Mouse (Mus musculus): ENCODE data around the gene Olfml2b. TPM values are rescaled to one million over a fixed set of nuclear protein-coding genes. Genes with fewer than 3 reads are reported as not detected.

Olfml2b gene
- total RNA-seq, 2 experiments from 2014 or later, result 5.4 to 13.3 TPM

GRCm38 (mm10) chr1:170689773-170690172 is 45.4 kb downstream of the Olfml2b start:
- no peak for ATAC-seq (replicated peaks; ENCODE audit: low FRiP score, poor library complexity, severe bottlenecking)

- no peak for ATAC-seq (replicated peaks; ENCODE audit: low FRiP score, poor library complexity, severe bottlenecking)
Observed at GRCm38 (mm10) chr1:170691301-170691700, 47.0 kb downstream of the Olfml2b start.

GRCm38 (mm10) chr1:170694821-170695291 is 50.5 kb downstream of the Olfml2b start:
- ATAC-seq (replicated peaks; ENCODE audit: low FRiP score, poor library complexity, severe bottlenecking), result no peak

GRCm38 (mm10) chr1:170695326-170695725 is 51.0 kb downstream of the Olfml2b start:
- no peak for ATAC-seq (replicated peaks; ENCODE audit: low FRiP score, poor library complexity, severe bottlenecking)

GRCm38 (mm10) chr1:170696996-170697395 is 52.7 kb downstream of the Olfml2b start:
- no peak for ATAC-seq (replicated peaks; ENCODE audit: low FRiP score, poor library complexity, severe bottlenecking)

GRCm38 (mm10) chr1:170697771-170698356 is 53.5 kb downstream of the Olfml2b start:
- ATAC-seq (replicated peaks; ENCODE audit: low FRiP score, poor library complexity, severe bottlenecking), result no peak

- no peak for ATAC-seq (replicated peaks; ENCODE audit: low FRiP score, poor library complexity, severe bottlenecking)
Observed at GRCm38 (mm10) chr1:170698771-170699170, 54.4 kb downstream of the Olfml2b start.

- no peak for ATAC-seq (replicated peaks; ENCODE audit: low FRiP score, poor library complexity, severe bottlenecking)
Observed at GRCm38 (mm10) chr1:170699553-170699952, 55.2 kb downstream of the Olfml2b start.

GRCm38 (mm10) chr1:170700496-170701027 is 56.2 kb downstream of the Olfml2b start:
- ATAC-seq (replicated peaks; ENCODE audit: low FRiP score, poor library complexity, severe bottlenecking), result no peak

- no peak for ATAC-seq (replicated peaks; ENCODE audit: low FRiP score, poor library complexity, severe bottlenecking)
Observed at GRCm38 (mm10) chr1:170701178-170701577, 56.8 kb downstream of the Olfml2b start.

- ATAC-seq (replicated peaks; ENCODE audit: low FRiP score, poor library complexity, severe bottlenecking), result no peak
Observed at GRCm38 (mm10) chr1:170701582-170701981, 57.2 kb downstream of the Olfml2b start.

- no peak for ATAC-seq (replicated peaks; ENCODE audit: low FRiP score, poor library complexity, severe bottlenecking)
Observed at GRCm38 (mm10) chr1:170702263-170702662, 57.9 kb downstream of the Olfml2b start.

GRCm38 (mm10) chr1:170702958-170703357 is 58.6 kb downstream of the Olfml2b start:
- ATAC-seq (replicated peaks; ENCODE audit: low FRiP score, poor library complexity, severe bottlenecking), result no peak

- no peak for ATAC-seq (replicated peaks; ENCODE audit: low FRiP score, poor library complexity, severe bottlenecking)
Observed at GRCm38 (mm10) chr1:170704103-170704502, 59.8 kb downstream of the Olfml2b start.

- no peak for ATAC-seq (replicated peaks; ENCODE audit: low FRiP score, poor library complexity, severe bottlenecking)
Observed at GRCm38 (mm10) chr1:170704911-170705594, 60.7 kb downstream of the Olfml2b start.

- ATAC-seq (replicated peaks; ENCODE audit: low FRiP score, poor library complexity, severe bottlenecking), result no peak
Observed at GRCm38 (mm10) chr1:170706046-170706445, 61.7 kb downstream of the Olfml2b start.

GRCm38 (mm10) chr1:170709034-170709433 is 64.7 kb downstream of the Olfml2b start:
- no peak for ATAC-seq (replicated peaks; ENCODE audit: low FRiP score, poor library complexity, severe bottlenecking)

GRCm38 (mm10) chr1:170709481-170709880 is 65.1 kb downstream of the Olfml2b start:
- ATAC-seq (replicated peaks; ENCODE audit: low FRiP score, poor library complexity, severe bottlenecking), result 0 out of 2 replicates have a peak, but pooled peaks have one; percentile 40

GRCm38 (mm10) chr1:170709969-170710368 is 65.6 kb downstream of the Olfml2b start:
- ATAC-seq (replicated peaks; ENCODE audit: low FRiP score, poor library complexity, severe bottlenecking), result no peak

GRCm38 (mm10) chr1:170711731-170712130 is 67.4 kb downstream of the Olfml2b start:
- no peak for ATAC-seq (replicated peaks; ENCODE audit: low FRiP score, poor library complexity, severe bottlenecking)

GRCm38 (mm10) chr1:170717241-170717828 is 73.0 kb downstream of the Olfml2b start:
- no peak for ATAC-seq (replicated peaks; ENCODE audit: low FRiP score, poor library complexity, severe bottlenecking)
